Mouse (Mus musculus): Measurements from ENCODE around the gene Mul1.

- no peak for TF ChIP-seq CTCF (IDR thresholded peaks at IDR 0.05; ENCODE audit: low read depth)
- no peak for TF ChIP-seq EP300 (IDR thresholded peaks at IDR 0.05; ENCODE audit: low read depth)
Observed at GRCm38 (mm10) chr4:138407479-138408194, 26.8 kb upstream of the Mul1 start.

Measured in liver, embryonic 14.5 days (tissue).